Mouse (Mus musculus) myocyte (in vitro differentiated cells): ENCODE data around the gene Slco1b2.

Experiments used
- CEBPB ChIP-seq: IDR thresholded peaks from 2 replicates; pipeline ENCODE4 v1.6.1; 2011; ENCODE audit warnings: mild to moderate bottlenecking, moderate library complexity; ENCODE audit not compliant: poor library complexity, insufficient read depth, severe bottlenecking
- E2F4 ChIP-seq: IDR thresholded peaks from one replicate; pipeline ENCODE4 v1.6.1; 2011; ENCODE audit warnings: mild to moderate bottlenecking, control low read depth, moderate library complexity; ENCODE audit not compliant: insufficient read depth
- MAX ChIP-seq: IDR thresholded peaks from one replicate; pipeline ENCODE4 v1.6.1; 2011; ENCODE audit warnings: low read depth, mild to moderate bottlenecking, control low read depth
- MYOD1 ChIP-seq, 3 experiments: IDR thresholded peaks; one replicate each; pipeline ENCODE4 v1.6.1; 2011; ENCODE audit warnings: control low read depth in 2 of 3, low read depth in 2 of 3, mild to moderate bottlenecking in 2 of 3, moderate library complexity in 1 of 3; ENCODE audit not compliant: insufficient read length in 2 of 3, control insufficient read depth in 1 of 3
- MYOG ChIP-seq, 3 experiments: IDR thresholded peaks; one replicate each; pipeline ENCODE4 v1.6.1; 2011; ENCODE audit warnings: control low read depth in 2 of 3, low read depth in 2 of 3, mild to moderate bottlenecking in 2 of 3; ENCODE audit not compliant: insufficient read length in 2 of 3, control insufficient read depth in 1 of 3, insufficient read depth in 1 of 3
- POLR2A ChIP-seq: IDR thresholded peaks from one replicate; pipeline ENCODE4 v1.6.1; 2011; ENCODE audit warnings: low read depth, mild to moderate bottlenecking, control low read depth, moderate library complexity; ENCODE audit not compliant: insufficient read length
- REST ChIP-seq: IDR thresholded peaks from one replicate; pipeline ENCODE4 v1.6.1; 2011; ENCODE audit warnings: mild to moderate bottlenecking, control low read depth, moderate library complexity; ENCODE audit not compliant: insufficient read depth, insufficient read length
- TCF12 ChIP-seq: IDR thresholded peaks from one replicate; pipeline ENCODE4 v1.6.1; 2011; ENCODE audit warnings: mild to moderate bottlenecking, control low read depth; ENCODE audit not compliant: poor library complexity, insufficient read depth, severe bottlenecking
- TCF3 ChIP-seq: IDR thresholded peaks from one replicate; pipeline ENCODE4 v1.6.1; 2011; ENCODE audit warnings: low read depth, control low read depth; ENCODE audit not compliant: insufficient read length
- USF1 ChIP-seq: IDR thresholded peaks from one replicate; pipeline ENCODE4 v1.6.1; 2011; ENCODE audit warnings: low read depth, mild to moderate bottlenecking, control low read depth, moderate library complexity

DNA sequence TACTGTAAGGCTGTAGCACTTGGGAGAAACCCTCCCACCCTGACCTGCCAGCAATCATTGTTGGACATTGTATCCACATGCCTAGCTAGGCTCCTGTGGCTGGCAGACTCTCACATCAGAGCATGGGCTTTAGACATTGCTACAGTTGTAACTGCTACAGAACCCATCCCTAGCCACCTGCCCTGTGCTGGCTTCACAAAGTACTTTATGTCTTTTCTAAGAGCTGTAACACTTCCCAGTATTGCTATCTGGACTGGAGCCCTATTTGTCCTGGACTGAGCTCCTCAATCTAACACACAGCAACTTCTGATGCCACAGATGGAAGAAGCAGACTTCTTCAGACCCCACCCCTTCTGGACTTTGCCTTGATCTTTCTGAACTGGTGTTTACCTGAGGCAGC lies 61.9 kb downstream of the Slco1b2 start:
- TF ChIP-seq TCF12: no peak
- TF ChIP-seq USF1: no peak
- no peak for TF ChIP-seq POLR2A
- TF ChIP-seq CEBPB: no peak
- no peak for TF ChIP-seq MYOD1 (IDR thresholded peaks at IDR 0.05; ENCODE audit: control insufficient read depth in 1 of 3, insufficient read length in 2 of 3, low read depth in 2 of 3)
- no peak for TF ChIP-seq TCF3
- TF ChIP-seq REST: no peak
- TF ChIP-seq E2F4: no peak
- TF ChIP-seq MYOG (IDR thresholded peaks at IDR 0.05; ENCODE audit: control insufficient read depth in 1 of 3, insufficient read depth in 1 of 3, insufficient read length in 2 of 3, low read depth in 2 of 3): no peak
- TF ChIP-seq MAX: no peak
